Mouse (Mus musculus) cerebral cortex, adult 2 months (tissue): ENCODE data around the gene Cd6.

Source experiments
- WGBS: fragments of 180-500 bp; shearing (Covaris S2); methylation state at CpG from one replicate; pipeline ENCODE4 v1.1.7; 2018; 5-methylcytosine and 5-hydroxymethylcytosine counted together

The Cd6 gene

DNA sequence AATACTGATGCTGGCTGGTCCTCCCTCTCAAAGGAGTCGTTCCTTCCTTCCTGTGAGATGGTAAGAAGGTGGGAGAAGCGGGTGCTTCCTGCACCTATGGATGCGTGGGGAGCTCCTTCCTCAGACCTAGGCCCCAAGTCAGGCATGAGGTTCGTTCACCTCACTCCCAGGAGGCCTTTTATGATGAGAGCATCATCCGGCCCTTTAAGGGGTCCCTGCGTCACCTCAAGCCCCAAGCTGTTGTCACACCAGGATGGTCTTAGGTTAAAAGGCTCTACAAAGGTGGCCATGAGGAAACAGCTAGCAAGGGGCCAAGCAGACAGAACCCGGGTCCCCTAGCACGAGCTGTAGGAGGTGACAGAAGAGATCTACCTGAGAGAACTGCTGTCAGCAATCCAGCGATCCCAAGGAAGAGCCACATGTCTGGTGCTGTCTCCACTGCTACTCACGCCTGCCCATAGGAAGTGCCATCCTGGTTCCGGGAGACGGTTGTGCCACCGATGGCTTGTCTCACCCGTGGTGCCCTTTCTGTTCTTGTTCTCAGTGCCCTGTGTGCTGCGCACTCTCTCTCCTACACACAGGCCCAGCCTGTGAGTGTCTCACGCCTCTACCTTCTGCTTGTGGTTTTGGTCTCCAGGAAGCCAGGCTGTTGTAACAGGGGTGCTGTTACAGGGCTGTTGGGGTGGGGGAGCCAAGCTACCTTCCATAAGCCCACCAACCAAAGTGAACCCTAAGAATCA is at the start of gene Cd6:
TSS of gene Cd6 (minus strand) at position 623 of the 740 bp plus-strand sequence.
- 91% methylated on average over 16 of the region's 16 CpGs for WGBS

DNA sequence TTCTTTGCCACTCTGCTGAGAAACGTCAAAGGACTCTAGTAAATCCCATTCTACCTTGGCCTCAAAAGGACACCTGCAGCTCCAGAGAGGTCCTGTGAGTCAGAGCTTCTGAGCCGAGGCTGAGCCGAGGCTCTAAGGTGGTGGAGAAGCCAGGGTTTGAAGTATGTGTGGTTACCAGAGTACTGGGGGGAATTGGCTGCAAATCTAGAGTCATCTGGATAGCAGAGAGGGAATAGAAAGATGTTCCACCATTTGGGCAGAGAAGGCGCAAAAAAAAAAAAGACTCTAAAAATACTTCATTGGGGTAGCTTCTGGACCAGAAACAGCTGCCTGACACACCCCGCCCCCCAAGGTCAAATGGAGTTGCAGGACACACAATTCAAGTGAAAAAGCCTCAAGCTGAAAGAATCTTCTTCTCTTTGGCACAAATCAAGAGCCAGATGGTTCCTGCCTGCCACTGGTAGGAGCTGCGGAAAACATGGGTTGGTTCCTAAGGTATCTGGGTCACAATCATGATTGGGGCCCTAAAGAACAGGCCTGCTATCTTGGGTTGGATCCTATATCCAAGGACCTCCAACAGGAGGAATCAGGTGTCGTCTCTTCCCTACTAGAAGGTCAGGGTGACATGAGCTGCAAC is 48.5 kb upstream of the Cd6 start:
- 53% methylated on average over 7 of the region's 7 CpGs for WGBS

DNA sequence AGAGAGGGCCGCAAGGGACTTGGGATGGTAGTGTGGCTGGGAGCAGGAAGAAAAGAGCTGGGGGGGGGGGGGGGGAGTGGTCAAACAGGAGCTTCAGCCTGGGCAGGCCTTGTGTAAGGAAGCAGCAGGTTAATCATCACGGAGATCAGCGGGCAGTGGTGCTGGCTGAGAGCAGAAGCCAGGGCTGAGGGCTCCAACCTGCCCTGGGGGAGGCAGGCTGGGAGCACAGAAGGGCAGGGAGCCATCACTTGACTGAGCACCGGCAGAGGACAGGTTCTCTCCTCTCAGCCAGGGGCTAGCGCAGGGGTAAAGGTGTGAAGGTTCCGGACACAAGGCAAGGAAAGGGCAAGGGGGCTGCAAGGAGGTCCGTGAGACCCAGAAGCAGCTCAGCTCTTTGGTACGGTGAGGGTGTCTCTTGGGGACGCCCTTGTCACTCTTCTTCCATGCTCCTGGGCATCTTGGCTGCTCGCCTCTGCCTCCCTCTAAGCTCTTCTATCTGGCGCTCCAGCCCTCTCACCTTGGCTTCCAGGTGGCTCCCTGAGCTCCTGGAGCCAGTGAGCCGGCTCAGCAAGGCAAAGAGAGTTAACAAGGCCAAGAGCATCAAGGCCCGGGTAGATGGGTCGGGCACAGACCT is 41.6 kb upstream of the Cd6 start:
- 82% methylated on average over 14 of the region's 14 CpGs for WGBS

DNA sequence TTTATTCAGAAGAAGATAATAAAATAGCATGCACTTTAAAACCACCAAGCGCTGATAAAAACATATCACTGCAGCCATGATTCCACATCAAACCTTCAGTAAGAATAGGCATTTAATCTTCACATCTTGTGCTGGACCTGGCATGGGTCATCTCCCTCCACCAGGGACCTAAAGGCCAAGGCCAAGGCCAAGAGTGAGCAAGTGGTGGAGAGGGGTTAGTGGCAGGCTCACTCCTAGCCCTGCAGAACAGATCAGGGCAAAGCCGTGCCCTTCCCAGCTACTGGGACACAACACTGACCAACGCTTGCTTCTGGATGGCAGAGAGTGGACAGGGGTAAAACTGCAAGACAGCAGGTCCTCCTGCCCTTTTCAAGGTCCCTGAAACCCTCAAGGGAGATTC is 40.8 kb upstream of the Cd6 start:
- WGBS = 85% methylated on average over 3 of the region's 3 CpGs

DNA sequence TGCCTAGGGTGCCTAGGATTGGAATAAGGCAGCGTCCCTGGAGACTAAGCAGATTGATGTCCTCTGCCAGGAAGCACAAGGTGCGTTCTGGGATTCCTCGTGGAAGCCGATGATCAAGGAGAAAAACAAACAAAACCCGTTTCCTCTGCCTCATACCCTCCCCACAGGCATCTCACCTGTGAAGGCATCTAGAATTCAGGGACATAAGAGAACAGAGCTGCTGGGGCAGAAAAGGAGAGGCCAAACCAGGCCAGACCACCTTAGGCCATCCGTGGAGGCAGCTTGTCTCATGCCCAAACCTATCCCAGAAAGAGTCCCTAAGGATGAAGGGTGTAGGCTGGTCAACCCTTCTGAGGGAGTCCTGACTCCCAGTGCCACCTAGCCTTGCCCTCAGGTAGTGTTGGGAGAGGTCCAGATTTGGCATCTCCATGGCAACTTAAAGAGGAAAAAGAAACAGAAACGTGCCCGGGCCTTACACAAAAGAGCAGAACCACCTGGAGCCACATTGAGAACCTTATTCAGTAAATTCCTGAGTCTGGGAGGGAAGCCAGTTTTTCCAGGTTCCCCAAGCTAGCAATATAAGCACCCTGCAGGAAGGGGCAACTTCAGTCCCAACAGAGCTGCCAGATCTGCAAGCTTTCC is 40.1 kb upstream of the Cd6 start, which contains the start of gene Tmem132a:
TSS of gene Tmem132a (minus strand) at position 55 of the 642 bp plus-strand sequence.
- 7% methylated on average over 8 of the region's 8 CpGs for WGBS

DNA sequence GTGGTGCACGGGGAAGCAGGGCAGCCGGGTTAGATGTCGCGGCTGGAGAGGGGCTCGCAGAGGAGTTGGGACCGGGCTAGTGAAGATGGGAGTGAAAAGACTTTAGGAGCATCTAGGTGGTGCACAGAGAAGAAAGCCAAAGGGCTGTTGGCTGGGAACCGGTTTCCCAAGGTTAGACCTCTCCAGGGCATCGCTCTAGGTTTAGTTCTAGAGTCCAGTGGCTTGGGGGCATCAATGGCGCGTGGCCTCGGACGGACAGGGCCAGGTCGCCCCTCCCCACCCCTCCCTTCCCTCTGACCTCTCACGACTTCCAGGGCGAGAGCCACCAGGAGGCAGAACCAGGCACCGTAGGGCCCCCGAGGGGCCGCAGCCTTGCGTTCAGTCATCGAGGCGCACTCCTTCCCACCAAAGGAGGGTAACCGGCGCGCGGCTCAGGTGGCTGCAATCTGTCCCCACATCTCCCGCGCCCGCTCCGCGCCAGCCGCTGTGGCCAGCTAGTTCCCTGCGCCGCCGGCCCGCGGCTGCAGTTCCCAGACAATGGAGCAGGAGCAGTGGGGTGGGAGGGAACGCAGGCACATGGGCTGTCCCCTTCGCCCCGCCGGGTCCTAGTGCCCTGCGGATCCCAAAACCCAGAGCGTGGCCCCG is 39.5 kb upstream of the Cd6 start:
- under 1% methylated on average over 43 of the region's 43 CpGs for WGBS

DNA sequence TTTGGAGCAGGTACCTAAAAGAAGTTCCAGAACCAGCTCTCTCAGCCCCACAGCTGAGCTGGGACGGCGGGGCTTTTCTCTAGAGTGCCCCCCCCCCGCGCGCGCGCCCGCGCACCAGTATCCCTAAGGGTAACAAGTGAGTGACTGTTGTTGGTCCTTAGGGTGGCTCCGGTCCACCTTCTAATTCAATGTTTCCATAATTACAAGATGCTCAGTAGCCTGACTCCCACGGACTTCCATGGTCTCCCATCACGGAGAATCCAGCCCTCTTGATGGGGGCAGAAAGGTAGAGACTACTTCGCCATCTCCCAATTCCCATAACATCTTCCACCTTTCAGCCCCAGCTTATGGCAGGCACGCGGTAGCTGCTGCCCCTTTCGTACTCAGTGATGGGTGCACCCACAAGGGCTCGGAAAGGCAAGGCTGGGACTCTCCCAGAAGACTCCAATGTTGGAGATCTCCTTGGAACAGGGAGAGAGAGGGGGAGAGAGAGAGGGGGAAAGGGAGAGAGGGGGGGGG is 38.8 kb upstream of the Cd6 start:
- 2% methylated on average over 17 of the region's 17 CpGs for WGBS

DNA sequence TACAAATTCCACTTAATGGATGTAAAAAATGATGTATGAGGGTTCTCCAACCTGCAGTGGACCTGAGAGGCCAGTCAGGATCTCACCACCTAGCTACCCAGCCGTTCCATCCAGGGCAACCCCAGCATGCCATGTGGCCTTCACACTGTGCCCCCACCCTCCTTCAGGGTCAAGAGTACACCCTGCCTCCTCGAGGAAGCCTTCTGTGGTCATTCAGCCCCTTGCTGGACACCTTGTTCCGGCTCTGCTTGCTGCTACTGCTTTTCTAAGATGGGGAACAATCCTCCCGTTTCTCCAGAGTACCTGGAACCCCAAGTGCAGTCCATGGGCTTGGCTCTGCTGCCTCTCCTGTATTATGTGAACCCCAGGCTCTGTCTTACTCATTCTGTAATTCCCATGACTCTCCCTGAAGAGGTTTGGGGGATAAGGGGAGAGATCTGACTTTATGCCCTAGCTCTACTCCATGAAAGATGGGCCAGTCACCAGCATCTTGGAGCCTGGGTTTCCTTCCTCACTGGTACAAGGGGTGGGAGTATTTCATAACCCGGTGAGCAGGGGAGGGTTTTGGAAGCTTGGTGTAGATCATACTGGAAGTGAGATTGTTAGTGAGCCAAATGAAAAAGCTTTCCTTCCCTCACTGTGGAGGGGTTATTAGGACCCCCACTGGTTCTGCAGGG is 38.2 kb upstream of the Cd6 start:
- WGBS = 26% methylated on average over 5 of the region's 5 CpGs

DNA sequence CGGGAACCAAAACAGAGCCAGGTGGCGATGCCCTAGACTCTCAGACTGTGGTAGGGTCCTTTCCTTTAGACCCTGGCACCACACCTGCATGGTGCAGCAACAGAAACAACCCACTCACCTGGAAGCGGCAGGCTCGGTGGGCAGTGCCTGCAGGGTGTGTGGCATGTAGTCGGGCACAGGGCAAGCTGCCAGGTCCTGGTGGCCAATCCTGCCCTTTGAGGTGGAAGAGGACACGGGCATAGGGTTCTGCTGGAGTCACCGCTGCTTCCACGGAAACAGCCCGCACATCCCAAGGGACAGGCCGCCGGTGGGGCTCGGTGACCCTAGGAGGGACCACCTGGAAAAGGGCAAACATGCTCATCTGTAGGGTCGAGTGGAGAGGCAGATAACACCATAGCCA is 36.5 kb upstream of the Cd6 start:
- 91% methylated on average over 13 of the region's 13 CpGs for WGBS

DNA sequence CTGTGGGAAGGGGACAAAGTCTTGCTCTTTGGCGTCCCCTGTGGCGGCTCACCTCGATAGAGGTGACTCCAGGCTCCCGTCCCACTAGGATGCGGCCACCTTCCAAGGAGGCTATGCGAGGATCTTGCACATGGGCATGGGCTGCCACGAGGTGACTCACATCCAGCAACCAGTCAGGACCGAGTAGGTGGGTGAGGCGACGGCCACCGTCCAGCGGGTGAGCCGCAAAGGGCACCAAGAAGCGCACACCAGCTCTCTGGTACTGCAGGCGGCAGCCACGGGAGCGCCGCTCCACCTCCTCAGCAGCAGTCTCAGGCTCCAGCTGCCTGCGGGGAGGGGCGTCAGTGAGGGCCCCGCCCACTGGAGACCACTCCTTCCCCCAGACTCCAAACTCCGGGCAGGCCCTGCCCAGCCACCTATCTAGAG is 30.2 kb upstream of the Cd6 start:
- 48% methylated on average over 22 of the region's 22 CpGs for WGBS

DNA sequence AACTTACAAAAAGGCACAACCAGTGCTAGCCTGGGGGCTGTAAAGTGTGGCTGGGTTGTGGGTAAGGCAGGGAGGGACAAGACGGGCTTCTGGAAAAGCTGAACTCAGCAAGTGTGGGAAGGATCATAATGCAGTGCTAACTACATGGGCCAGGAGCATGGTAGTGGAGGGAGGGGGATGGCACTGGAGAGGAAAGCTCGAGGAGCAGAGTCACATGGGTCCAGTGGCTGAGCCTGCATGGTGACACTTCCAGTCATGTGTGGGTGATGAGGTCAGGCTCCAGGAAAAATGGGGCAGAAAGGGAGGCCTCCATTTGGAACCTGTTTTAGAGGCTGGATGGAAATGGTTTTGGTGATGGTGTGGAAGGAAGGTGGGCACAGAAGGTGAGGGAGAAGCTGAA is 26.7 kb upstream of the Cd6 start:
- 21% methylated on average over 2 of the region's 2 CpGs for WGBS

DNA sequence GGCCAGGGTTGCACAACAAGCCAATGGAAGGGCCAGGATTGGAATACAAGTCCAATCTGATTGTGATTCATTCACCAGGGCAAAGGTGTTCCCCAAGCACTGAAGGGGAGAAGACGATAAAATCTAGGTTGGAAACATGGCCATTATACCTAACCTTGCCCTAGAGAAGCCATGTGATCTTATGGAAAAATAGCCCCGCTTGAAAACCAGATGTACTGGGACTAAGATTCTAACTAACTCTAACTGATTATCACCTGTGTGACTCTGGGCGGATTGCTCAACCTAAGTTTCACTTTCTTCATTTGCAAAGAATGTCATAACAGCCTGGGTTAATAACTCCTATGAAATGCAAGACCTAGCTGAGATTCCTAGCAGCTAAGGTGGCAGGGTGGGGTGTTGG is 25.6 kb upstream of the Cd6 start:
- WGBS = 91% methylated on average over 3 of the region's 3 CpGs

DNA sequence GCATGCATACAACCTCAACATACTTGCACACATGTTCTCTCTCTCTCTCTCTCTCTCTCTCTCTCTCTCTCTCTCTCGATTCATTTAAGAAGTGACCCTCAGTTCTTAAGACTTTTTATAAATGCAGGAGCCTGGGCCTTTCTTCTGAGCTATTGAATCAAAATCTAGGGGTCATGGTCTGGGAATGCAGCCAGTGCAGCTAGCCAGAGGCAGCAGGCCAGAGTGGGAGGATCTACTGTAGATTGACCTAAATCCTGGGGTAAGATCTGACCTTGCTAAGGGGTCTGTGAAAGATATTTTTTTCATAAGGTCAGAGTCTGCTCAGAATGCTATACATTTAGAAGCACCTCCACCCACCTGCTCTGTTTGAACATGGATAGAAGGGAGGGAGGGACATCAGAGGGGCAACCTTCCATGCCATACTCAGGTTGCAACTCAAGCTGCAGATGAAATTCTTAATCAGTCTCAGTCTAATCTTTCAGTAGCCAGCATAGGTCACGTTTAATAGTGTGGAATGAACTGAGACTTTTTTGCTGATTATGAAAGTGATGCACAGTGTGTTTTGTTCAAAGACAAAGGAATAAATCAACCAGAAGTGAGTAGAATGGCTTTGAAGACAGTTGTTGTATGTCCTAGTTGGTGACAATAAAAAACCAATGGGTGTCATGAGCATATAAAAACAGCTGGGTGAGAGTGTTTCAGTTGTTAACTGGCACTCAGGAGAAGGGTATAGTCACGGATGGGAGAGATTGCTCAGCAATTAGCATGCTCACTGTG is 17.6 kb upstream of the Cd6 start:
- 50% methylated on average over 3 of the region's 3 CpGs for WGBS

DNA sequence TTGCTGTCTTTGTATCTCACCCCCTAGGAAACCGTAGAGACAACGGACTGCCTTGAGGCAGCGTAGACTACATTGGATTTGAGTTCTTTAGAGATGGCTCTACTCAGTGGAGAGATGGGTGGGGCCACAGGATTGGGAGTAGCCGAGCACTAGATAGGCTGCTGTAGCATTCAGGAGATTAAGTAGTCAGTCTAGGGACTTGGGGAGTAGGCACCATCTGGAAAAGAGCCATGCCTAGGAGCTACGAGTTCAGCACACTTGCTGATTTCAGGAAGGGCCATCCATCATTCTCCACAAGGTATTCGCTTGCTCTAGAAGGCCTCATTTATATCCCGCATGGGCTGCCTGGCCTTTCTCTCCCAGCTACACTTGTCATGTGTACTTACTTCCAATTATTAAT is 16.3 kb upstream of the Cd6 start:
- WGBS = 80% methylated on average over 7 of the region's 7 CpGs

DNA sequence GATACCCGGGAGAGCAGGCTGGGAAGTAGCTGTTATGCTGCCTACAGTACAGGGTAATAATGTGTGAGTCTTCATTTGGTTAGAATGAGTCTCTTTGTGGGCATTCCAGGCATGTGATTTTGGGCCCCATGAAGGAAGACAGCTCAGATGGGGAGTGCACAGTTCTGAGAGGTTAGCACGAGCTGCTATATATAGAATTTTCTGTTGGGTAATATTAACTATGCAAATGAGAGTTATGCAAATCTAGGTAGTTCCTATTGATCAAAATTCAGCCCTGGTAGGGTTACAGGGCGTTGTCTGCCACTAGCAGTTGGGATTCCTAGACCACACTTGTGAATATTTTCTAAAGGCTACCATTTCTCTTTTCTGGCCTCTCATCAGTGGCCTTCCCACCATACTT is 15.6 kb upstream of the Cd6 start:
- 78% methylated on average over 3 of the region's 3 CpGs for WGBS

DNA sequence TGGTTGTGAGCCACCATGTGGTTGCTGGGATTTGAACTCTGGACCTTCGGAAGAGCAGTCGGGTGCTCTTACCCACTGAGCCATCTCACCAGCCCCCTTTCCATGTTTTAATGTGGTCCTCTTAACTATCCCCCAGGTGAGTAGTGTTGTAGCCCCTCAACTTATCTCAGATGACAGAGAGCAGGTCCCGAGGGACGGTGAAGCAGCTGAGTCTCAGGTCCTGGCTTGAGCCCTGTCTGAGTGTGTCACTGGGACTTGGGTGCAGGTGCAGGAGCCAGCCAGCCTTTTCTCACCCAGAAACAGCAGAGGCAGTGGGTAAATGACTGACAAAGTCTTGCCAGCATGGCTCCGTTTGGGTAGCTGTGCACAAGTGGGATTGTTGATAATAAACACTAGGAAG is 14.3 kb upstream of the Cd6 start:
- 88% methylated on average over 5 of the region's 5 CpGs for WGBS

DNA sequence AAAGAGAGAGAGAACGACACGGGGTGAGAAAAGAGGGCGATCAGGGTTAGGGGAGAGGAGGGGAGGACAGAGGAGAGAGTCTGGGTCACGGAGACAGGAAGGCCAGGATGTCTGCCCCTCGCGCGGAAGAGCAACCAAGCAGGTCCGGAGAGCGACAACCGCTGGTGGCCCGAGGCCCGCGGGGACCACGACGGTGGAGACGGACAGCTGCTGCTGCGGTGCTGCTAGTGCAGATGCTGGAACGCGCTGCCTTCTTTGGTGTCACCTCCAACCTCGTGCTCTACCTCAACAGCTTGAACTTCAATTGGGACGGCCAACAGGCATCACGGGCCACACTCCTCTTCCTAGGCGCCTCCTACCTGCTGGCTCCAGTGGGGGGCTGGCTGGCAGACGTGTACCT is 13.1 kb upstream of the Cd6 start:
- WGBS = 68% methylated on average over 24 of the region's 24 CpGs

DNA sequence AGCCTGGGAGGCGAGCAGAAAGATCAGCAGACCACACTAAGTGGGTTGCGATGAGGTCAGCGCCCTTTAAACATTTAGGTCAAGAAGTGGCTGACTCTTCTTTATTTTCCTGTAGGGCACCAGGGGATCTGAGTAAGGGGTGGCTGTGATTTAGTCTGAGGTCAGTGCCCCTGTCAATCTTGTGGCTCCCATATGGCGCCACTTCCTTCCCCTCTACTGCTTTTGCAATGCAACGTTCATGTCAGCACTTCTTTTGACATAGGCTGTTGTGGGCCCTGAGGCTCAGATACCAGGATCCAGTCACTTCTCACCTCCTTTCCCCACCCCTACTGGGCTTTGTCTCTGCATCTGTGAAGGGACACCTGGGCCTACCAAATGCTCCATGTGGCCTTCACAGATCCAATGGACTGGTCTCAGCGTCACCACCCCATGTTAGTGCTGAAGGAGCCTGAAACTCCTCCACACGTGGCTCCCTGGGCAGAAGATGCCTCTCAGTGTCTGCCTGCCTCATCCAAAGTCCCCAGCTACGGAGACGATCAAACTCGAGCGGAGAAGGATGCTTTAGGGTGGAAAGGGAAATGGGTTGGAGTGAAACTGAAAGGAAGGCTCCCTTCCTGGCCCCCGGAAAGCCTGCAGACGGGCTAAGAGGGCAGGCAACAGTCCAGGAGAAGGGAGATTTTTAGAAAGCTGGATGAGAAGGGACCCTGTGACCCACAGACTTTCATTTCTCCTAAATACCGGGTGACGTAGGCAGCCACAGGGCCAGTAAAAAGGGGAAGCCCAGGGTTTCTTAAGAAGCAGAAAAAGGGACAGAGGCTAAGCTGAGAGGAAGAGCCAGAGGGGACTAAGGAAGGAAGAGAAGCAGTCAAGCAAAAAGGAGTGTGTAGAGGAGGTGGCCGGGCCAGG is 12.1 kb upstream of the Cd6 start:
- WGBS = 79% methylated on average over 16 of the region's 16 CpGs
